Mouse (Mus musculus) liver (tissue): ENCODE measurements around the gene Samd4b.

ENCODE experiments used
- DNase-seq: peaks from one replicate; pipeline ENCODE4 v3.0.0-alpha.2; 2020; ENCODE audit warnings: mixed read lengths

Gene Samd4b

DNA sequence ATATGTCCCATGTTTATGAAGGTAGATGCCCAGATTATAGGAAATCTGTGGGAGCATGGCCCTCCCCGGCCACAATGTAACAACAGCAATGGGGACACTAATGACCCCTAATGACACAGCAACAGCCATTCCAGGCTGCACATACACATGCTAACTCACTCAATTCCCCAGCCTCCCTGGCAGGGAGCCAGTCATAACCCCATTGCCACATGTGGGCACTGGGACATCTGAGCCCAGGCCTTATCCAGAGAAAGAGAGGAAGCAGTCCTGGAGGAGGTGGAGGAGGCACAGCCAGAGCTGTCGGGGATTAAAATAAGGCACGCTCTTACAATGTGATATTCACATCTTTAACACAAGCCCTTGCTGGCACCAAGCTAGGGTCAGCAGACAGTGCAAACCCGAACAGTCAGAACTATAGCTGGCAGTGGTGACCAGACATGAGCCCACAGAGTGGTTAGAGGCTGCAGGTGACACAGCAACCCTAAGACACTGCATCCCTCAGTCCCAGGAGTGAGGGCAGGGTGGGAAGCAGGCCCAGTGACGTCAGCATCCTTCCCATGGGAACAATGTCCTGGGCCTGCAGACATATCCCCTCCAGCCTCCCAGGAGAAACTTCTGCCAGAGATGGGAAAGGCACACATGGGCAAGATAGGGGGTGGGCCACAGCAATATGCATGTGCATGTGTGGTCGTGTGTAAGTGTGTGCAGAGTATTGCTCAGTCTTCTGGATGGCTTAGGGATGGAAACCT, 11.1 kb downstream of the Samd4b start:
- DNase-seq: no peak

DNA sequence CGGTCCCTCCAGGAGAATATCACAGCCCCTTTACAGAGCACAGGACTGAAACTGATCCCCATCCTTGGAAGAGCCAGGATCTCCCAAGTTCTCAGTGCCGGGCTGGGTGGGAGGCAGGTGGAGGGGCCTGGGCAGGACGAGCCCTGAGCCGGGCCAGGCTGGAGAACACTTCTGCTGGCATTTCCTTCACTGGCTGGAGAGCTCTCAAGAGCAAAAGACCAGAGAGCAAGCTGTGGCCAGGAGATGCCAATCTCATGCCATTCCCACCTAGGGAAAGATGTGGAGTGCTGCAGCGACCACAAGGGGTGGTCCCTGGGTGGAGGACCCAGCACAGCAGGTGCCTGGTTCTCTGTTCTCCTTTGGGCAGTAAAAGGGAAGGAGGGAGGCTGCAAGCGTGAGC, 12.9 kb downstream of the Samd4b start:
- DNase-seq: no peak

DNA sequence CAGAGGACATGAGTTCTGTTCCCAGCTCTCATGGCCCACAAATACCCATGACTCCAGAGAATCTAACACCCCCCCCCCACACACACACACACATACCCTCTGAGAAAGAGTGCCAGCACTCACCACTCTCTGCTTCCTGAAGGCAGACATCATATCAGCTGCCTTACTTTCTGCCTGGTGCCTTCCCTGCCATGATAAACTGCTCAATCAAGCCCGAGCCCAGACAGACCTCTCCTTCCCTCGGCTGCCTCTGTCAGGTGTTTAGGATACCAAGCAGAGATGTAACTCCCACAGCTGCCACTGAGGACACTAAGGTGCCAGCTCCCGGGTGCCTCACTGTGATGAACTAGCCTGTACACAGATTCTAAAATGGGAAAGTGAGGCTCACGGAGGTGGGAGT, 13.5 kb downstream of the Samd4b start:
- DNase-seq: peak; percentile 70

DNA sequence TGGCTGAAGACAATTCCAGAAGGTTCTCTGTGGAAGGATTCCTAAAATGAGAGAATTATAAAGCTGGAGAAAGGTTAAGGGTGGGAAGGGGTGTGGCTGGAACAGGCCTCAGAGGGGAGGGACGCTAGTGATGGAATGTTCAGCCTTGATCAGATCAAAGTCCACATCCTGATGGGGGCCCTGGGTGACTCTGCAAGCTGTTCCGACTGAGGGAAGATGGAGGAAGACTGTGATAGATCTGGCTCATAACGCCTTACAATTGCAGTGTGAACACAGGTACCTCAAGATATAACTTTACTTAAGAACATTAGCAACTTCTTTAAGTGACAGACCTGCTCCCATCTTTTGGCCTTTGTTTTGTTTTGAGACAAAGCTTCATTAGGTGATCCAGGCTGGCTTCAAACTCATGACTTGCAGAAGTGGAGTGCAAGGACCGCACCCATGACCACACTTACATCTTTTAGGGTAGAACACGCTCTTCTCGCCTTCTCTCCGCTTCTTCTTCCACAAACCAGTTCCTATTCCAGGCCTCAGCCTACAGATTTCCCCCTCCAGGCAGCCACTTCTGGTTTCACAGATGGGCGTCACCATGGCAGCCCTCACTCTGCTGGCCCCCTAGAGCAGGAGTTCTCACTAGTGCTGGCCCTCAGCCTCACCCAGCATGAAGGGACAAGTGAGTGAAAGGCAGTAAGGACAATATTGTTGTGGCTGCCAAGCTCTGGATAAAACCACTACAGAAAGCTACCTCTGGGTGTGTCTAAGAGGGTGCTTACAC, 14.2 kb downstream of the Samd4b start:
- DNase-seq: peak; percentile 81

DNA sequence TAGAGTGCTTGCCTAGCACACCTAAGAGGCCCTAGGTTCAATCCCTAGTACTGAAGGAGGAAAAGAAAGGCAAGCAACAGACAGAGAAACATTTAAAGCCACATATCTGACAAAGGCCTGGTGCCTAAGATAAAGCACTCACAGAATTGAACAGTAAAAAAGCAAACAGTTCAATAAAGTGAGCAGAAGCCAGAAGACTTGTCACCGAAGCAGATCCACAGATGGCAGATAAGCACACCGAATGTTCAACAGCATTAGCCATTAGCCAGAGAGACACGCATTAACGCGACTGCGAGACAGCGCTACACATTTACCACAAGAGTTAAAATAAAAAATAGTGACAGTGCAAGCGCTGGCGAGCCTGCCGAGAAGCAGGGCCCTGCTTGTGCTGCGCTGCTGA, 15.1 kb downstream of the Samd4b start:
- peak; percentile 39 for DNase-seq

DNA sequence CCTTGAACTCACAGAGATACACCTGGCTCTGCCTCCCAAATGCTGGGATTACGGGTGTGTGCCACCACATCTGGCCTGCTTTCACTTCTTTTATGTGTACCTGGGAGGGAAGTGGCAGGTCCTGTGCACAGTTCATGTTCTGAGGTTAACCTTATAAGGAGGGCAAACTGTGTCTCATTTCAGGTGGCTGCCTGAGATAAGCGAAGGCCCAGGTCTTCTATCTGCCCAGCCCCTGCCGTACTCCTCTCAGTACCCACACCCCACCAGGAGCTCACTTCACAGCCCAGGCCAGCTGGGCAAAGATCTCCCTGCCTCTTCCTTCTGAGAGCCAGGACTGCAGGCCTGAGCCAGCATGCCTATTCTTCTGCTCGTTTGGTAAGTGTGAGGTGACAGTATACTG, 16.2 kb downstream of the Samd4b start:
- DNase-seq: peak; percentile 87

DNA sequence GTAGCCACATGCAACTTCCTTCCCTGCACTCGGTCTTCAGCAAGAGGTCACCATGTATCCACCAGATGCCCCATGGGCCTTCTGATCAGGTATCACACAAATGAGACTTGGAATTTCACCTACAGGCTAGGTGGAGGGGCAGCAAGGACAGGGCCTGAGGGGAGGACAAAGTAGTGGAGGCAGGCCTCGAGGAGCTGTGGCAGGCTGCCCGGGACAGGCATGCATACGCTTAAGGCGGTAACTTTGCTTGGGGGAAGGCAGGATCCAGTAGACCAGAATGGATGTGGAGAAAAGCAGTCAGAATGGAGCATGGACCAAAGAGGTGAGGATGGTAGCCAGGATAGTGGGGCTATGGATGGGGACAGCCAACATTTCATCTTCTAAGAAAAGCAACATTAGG, 18.1 kb downstream of the Samd4b start:
- DNase-seq: no peak

DNA sequence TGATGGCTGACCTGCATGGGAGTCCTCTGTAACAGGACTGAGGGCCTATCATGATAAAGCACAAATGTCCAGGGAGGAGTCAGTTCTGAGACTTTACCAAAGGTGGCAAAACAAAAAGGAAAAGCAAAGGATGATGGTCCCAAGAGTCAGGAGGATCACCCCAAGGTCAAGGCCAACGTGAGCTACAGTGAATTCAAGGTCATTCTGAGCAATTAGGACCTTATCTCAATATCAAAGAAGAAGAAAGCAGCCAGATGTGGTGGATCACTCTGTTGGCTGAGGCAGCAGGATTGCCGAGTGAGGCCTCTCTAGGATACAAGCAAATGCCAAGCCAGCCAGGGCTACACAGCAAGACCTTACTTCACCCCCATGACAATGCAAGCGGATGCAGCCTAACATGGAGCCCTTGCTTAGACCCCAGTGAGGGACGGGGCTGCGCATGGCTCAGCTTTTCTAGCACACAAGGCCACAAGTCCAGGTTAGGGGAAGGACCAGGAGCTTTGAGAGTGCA, 19.3 kb downstream of the Samd4b start:
- no peak for DNase-seq

DNA sequence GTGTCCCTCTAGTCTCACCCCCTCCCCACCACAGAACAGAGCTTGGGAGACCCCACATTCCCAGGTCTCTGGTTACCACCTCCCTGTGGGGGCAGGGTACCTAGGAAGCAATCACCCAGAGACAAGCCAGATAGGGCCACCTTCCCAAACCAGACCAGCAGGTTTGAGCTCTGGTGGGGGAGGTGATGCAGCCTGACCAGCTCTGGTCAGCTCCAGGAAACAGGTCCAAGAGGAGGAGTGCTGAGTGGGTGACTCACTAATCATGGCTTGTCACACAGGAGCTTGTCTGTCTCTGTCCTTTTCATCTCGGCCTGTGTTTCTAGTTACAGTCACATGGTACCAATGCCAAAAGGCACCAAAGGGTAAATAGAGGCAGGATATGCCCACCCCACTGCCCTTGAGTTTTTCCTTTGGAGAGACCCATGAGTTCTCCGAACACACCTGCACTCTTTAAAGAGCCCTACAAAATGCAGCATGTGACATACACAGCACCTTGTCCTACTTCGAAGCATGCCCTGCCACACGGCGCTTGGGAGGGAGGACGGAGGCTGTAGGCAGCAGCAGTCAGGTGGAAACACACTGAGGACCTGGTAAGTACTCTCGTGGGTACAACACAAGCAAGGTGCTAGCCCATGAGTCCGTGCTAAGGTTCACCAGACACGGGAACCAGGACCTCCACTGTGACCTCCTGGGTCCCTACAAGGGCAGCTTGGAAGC, 20.0 kb downstream of the Samd4b start:
- DNase-seq: no peak

DNA sequence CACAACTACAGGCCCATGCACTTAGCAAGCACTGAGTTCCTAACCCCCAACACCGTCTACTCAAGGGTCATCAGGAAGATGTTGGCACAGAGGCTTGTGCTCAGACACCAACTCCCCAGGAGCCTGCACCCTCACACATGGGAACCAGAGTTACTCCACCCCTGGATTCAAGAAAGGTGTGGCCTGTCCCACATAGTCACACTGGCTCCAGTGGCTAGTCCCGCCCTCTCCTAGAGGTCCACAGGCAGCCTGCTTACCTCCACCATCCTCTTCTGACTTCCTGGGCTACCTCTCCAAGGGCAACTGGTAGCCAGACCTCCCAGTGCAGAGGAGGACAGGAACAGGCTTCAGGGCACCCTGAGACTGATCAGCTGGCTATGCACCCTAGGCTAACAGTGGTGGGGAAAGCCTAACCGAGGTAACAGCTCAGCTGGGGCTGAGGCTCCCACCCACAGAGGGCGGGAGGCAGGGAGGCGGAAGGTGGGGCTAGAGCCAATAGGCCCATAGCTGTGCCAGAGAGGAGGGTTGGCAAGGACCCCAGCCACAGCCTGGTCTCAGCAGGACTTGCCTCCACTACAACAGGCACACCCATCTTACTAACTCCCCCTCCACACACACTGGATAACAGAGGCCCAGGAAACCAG, 21.6 kb downstream of the Samd4b start:
- peak; percentile 73 for DNase-seq

DNA sequence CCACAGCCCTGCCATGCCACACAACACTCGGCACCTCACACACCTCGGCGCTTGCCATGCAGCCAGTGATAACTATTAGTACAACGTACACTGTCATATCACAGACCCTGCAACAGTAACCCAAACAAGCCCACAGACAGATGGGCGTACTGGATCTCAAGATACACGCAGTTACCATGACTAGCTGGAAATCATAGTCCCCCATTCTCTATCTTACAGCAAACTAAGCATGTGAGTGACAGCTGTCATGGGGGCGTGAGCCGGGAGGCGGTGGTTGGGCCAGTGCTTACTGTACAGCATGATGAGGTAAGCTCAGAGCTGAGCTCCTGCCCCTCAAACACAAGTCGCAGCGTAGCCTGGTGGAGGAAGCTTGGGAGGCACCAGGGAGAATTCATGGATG, 22.3 kb downstream of the Samd4b start:
- no peak for DNase-seq

DNA sequence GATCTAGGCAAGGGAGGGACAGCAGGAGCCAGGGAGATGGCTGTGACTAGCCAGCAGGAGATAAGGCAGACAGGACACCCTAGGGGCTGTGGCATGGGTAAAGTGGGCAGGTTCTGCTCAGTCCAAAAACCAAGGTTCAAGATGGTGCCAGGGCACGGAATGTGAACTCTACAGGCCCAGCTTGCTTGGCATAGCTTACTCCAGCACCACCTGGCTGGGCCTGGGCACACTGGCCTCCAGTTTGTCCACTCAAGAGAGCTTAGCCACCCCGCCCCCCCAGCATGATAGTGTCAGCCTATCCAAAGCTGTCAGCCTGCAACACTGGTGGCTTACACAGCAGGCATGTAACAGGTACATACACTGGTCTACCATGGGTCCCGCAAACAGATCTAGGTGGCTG, 24.7 kb downstream of the Samd4b start:
- no peak for DNase-seq

DNA sequence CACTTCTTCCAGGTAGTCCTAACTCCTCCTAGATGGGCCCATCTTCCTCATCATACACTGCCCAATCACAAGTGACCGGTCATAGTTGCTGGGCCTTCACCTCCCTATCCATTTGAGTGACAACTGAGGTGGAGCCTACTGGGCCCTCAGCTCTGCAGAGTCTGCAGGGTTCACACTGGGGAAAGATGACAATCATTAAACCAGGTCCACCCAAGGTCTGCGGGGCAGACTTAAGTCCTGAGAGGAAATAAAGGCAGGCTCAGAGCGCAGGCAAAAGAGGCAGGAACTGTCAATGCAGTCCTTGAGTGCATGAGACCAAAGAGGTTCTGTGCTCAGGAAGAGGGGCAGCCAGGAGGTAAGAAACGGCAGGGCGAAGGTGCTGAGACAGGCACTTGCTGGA, 25.3 kb downstream of the Samd4b start:
- no peak for DNase-seq

DNA sequence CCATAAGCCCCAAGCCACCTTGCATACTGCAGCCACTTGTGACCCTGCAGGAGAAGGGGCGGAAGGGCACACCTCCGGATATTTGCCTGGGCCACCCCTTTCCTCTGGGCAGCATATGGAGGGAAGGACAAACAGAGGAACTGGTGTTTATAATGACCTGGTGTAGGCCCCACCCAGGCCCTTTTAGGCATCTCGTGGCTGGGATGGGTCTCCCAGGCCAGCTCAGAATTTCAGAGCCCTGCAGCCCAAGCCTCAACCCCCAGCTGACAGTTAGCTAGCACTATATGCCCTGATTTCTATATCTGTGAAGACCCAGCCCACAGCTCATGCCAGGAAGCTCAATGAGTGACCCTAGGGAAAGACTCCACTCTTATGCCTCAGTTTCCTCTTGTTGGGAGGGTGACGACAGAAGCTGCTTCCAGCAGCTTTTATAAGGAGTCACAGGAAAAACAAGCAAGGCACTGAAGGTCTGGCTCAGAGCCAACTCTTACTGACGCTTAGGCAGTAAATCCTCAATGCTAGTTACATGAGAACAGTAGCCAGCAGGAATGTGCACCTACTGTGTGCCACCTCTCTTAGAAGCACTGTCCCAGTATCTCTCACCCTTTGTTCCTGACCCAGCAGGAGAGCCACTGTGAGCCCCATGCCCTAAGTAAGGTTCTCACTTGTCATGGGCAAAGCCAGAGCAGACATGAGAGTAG, 26.8 kb downstream of the Samd4b start:
- no peak for DNase-seq

DNA sequence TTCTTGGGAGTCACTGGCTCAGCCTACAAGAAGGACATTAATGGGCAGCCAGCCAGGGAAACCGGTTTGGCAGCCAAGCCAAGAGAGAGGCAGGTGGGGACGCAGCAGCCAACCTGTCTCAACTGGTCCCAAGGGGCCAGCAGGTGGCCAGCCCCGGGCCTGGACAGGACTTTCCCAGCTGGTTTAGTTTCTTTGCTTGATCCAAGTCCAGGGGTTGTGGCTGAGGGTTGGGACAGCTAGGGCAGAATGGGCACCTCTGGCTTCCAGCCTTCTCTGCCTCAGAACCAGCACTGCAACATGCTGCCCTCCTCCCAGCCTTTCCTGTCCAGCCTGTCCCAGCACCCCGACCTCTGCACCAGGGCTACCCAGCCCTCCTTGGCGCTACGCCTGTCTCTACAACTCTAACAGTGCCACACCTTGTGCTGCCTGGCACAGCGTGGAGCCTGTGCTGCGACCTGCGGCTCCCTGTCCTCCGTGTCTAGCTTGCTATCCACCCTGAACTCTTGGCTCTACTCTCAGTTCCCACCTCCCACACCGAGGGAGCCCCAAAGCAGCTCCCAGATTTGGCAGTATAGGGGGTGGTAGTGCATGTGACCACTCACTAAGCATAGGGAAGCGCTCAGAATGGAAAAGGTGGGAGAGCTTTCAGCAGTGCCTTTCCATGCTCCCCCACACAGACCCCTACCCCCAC, 27.5 kb downstream of the Samd4b start:
- DNase-seq: no peak

DNA sequence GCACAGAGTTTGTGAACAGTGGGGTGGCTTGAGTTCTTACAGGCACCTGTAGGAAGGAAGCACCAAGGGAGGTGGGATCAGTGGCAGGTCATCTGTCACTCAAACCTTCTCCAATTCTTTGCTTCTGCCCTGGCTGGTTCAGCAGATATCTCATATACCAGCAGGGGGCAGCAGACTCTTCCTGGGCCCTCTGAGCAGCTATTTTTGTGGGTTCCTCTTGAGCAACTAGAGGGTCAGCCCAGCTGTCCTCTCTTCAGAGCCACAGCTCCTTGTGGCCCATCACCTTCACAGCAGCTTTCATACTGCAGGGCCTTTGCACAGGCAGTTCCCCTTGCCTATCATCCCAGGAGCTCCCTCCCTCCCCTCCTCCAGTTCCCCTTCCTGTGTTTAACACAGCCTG, 29.7 kb downstream of the Samd4b start:
- peak; percentile 69 for DNase-seq

DNA sequence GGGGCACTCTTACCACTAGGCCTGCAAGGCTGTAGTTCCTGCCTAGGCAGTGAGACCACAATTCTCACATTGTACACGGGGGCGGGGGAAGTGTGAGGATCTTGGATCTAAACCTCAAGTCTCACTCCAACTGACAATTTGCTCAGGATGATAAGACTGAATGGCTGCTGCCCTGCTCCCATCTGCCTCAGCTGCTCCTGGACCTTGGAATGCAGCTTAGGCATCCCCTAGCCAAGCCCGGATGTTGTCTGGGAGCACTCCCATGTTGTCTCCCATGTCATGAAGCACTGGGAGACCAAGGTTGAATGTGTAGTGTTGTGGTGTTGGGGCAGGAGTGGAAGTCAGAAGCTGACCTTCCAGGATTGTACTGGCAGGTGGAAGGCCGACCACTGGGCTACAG, 30.4 kb downstream of the Samd4b start:
- DNase-seq: no peak

DNA sequence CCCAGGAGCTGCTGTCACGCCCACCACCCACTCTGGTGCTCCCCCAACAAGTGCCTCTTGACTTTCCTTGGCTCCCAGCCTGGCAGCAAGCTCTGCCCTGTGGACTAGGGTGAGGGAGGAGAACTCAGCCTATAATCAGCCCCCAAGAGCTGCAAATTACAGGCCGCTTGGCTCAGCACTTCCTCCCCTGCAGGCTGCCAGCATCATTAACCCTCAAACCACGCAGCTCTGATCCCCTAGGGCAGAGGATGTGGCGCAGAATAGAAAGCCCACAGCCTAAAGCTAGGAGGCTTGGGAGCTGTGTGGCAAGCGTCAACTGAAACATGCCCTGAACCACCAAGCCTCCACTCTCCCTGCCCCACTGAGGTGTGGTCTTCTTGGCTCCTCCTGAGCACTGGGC, 32.5 kb downstream of the Samd4b start:
- no peak for DNase-seq

DNA sequence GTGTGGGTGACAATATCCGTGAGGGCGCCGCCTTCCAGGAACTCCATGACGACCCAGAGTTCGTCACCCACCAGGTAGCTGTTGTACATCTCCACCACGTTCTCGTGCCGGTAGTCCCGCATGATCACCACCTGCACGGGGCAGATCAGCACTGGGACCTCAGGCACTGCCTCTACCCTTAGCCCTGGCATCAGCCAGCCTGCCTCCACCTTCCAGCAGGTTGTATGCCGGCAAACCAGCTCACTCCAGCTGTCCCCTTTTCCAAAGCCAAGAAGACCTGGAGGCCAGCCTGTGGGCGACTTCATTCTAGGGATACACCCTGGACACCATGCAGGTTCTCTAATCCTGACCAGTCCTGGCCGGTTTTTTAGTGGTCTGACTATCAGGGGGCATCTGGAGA, 35.0 kb downstream of the Samd4b start:
- DNase-seq: no peak

DNA sequence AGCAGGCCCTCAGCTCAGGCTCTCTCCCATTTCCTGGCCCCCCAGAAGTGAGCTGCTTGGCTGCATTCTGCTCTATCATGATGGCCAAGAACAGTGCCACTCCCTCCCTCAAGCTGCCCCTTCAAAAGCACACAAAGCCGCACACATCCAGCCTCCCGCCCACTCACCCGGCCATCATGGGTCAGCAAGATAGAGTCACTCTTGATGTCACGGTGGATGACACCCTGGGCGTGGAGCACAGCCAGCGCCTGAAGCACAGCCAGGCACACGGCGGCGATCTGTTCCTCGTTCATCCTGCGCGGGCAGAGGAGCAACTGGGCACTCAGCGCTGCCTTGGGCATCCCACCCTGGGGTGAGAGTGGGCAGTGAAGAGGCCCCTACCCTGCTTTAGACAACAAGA, 35.6 kb downstream of the Samd4b start:
- DNase-seq: no peak

DNA sequence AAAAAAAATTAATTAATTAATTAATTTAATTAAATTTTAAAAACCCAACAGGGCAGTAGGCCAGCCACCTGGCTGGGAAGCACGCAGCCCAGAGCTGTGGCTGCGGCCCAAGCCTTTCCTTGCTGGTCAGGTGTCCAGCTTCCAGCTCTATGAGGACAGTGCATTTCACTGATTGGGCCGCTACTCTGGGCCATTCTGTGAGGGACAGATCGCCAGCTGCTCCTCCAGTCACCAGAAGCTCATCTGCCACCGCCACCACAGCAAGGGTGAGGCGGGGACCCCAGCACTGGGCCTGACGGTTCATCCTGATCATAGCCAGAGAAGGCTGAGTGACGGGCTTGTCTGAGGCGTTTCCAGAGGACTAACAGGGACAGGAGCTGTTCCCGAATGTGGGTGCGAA, 36.0 kb downstream of the Samd4b start:
- DNase-seq: no peak

DNA sequence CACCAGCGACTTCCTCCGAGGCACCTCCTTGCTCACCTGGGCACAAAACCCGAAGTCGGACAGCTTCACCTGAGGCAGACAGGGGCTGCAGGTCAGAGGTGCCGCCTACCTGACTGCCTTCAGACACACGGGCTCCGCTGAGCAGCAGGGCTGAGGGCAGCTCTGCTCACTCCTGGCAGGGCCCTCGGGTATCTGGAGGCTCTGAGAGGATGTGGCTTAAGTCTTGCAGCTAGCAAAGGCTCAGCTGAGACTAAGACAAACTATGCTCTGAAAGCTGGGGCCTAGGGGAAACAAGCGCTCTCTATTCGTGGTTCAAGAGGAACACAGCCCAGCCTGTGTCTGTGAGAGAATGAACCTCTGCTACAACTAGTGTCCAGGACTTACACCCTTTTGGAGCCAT, 37.1 kb downstream of the Samd4b start:
- DNase-seq: no peak
